Mouse (Mus musculus) lung, postnatal 0 days (tissue): Measurements from ENCODE around the gene Rora.

Experiments used
- CTCF ChIP-seq: IDR thresholded peaks from 2 replicates; pipeline ENCODE4 v1.5.1; 2016; ENCODE audit warnings: antibody characterized with exemption, mild to moderate bottlenecking
- EP300 ChIP-seq: IDR thresholded peaks from 2 replicates; pipeline ENCODE4 v1.6.1; 2016; ENCODE audit warnings: antibody characterized with exemption, mild to moderate bottlenecking, control low read depth

DNA sequence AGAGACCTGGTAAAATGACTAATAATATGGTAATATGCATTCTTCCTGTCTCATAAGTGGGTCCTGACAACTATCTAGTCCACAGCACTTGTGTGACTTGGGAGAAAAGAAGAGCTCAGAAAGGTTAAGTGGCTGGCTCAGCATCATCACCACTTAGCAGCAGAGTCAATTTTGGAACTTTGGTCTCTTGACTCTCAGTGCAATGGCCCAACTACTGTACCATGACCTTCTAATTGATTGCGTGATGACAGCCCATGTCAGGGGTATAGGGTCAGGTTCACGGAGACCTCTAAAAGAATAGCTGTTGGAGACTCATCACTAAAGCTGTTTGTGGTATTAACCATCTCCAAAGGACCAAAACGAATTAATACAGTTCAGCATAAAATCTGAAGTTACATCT, 659.7 kb downstream of the Rora start:
- no peak for TF ChIP-seq CTCF
- no peak for TF ChIP-seq EP300
